Mouse (Mus musculus) limb, embryonic 11.5 days (tissue): ENCODE measurements at regions not wholly inside any gene's neighbourhood (a gene's known extent, or its start where the extent isn't known, plus 50 kb on each side); places are given as distances from the start of the nearest gene placed in this dataset.
"Not testable (repeated sequence)": the region's sequence is repeated elsewhere in the genome, so short reads cannot be mapped to it uniquely, and the experiment has no call there.

Experiments
- ATAC-seq: fragments of 200-750 bp; cut with Nextera tagmentation; 2 replicates; pipeline ENCODE4 v1.8.0; 2017; ENCODE audit warnings: low read depth; ENCODE audit not compliant: insufficient number of reproducible peaks, low FRiP score, low TSS enrichment
- DNase-seq: peaks from one replicate; pipeline ENCODE4 v3.0.0-alpha.2; 2015; ENCODE audit warnings: low spot score
- H3K27ac ChIP-seq: fragments of 300-500 bp; sonication (generic); replicated peaks from 2 replicates; pipeline ENCODE4 v1.5.1; 2014; ENCODE audit warnings: low read depth, mild to moderate bottlenecking, low read length
- H3K27me3 ChIP-seq: fragments of 300-500 bp; sonication (generic); 2 replicates; pipeline ENCODE4 v1.6.1; 2014; ENCODE audit warnings: mild to moderate bottlenecking, low read length, mixed read lengths; ENCODE audit not compliant: control insufficient read depth, insufficient read depth
- H3K36me3 ChIP-seq: fragments of 300-500 bp; sonication (generic); 2 replicates; pipeline ENCODE4 v1.6.1; 2014; ENCODE audit warnings: mild to moderate bottlenecking, low read length, moderate library complexity, mixed read lengths; ENCODE audit not compliant: control insufficient read depth, insufficient read depth
- H3K4me1 ChIP-seq: fragments of 300-500 bp; sonication (generic); 2 replicates; pipeline ENCODE4 v1.6.1; 2014; ENCODE audit warnings: low read length, mixed read lengths; ENCODE audit not compliant: control insufficient read depth, insufficient read depth
- H3K4me2 ChIP-seq: fragments of 300-500 bp; sonication (generic); 2 replicates; pipeline ENCODE4 v1.6.1; 2014; ENCODE audit warnings: low read depth, mild to moderate bottlenecking, moderate library complexity; ENCODE audit not compliant: severe bottlenecking
- H3K4me3 ChIP-seq: fragments of 300-500 bp; sonication (generic); 2 replicates; pipeline ENCODE4 v1.5.1; 2014; ENCODE audit warnings: low read depth, low read length
- H3K9ac ChIP-seq: fragments of 300-500 bp; sonication (generic); 2 replicates; pipeline ENCODE4 v1.6.1; 2014; ENCODE audit warnings: mild to moderate bottlenecking, low read length
- H3K9me3 ChIP-seq: fragments of 300-500 bp; sonication (generic); 2 replicates; pipeline ENCODE4 v1.6.1; 2016; ENCODE audit warnings: low read length; ENCODE audit not compliant: control insufficient read depth
- WGBS: fragments of 180-500 bp; shearing (Covaris S2); extraction: QIAGEN DNeasy Blood & Tissue Kit; methylation state at CpG from one replicate; pipeline ENCODE4 v1.1.7; 2014; 5-methylcytosine and 5-hydroxymethylcytosine counted together

DNA sequence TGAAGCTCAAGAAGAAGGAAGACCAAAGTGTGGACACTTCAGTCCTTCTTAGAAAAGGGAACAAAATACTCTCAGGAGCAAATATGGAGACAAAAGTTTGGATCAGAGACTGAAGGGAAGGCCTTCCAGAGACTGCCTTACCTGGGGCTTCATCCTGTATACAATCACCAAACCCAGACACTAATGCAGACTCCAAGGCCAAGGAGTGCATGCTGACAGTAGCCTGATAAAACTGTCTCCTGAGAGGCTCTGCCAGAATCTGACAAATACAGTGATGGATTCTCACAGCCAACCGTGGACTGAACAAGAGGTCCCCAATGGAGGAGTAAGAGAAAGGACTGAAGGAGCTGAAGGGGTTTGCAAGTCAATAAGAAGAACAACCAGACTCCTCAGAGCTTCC, 979.0 kb upstream of the Gje1 start:
- H3K9ac ChIP-seq, result no peak overlapping the region
- no peak overlapping the region for H3K27ac ChIP-seq
- no peaks in the 10 kb centered on the region for H3K9me3 ChIP-seq
- DNase-seq, result no peak
- 85% methylated on average over 1 of the region's 1 CpGs for WGBS
- H3K27me3 ChIP-seq, result no peaks in the 10 kb centered on the region
- no peak overlapping the region for H3K4me2 ChIP-seq
- H3K4me3 ChIP-seq, result no peak overlapping the region
- H3K4me1 ChIP-seq, result no peaks in the 10 kb centered on the region
- no peak for ATAC-seq
- no peaks in the 10 kb centered on the region for H3K36me3 ChIP-seq

DNA sequence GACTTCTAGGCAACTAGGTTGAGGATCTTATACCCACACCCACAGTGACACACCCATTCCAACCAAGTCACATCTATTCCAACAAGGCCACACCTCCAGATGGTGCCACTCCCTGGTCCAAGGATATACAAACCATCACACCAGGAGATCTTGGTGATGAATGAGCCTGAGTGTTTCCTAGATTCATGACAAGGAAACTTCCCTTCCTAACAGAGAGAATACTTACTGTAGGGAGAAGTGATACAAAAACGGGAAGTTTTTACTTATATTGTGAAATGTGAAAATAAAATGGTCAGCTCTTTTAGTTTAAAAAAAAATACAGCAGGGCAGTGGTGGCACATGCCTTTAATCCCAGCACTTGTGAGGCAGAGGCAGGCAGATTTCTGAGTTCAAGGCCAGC, 953.6 kb upstream of the Gje1 start:
- ATAC-seq, H3K4me1 ChIP-seq, DNase-seq, H3K9ac ChIP-seq, H3K36me3 ChIP-seq, H3K4me3 ChIP-seq, H3K9me3 ChIP-seq, H3K27ac ChIP-seq, H3K27me3 ChIP-seq, H3K4me2 ChIP-seq: not testable (repeated sequence)
- 94% methylated on average over 1 of the region's 1 CpGs for WGBS
